Mouse (Mus musculus): Measurements from ENCODE around the gene Drc3. TPM values are rescaled to one million over a fixed set of nuclear protein-coding genes. Genes with fewer than 3 reads are reported as not detected.
"Not testable (repeated sequence)": the region's sequence is repeated elsewhere in the genome, so short reads cannot be mapped to it uniquely, and the experiment has no call there.

Drc3 gene
- polyA plus RNA-seq, 2 experiments from 2014 or later = 0.22 to 0.34 TPM

- no peak for ATAC-seq
Measured at GRCm38 (mm10) chr11:60397172-60397571, 44.0 kb downstream of the Drc3 start.

- no peak for ATAC-seq
Measured at GRCm38 (mm10) chr11:60406606-60407005, 53.5 kb downstream of the Drc3 start.

- ATAC-seq = no peak
Measured at GRCm38 (mm10) chr11:60412173-60412572, 59.0 kb downstream of the Drc3 start.

- no peak for ATAC-seq
Measured at GRCm38 (mm10) chr11:60412921-60413320, 59.8 kb downstream of the Drc3 start.

- peak; percentile 0 for ATAC-seq
Measured at GRCm38 (mm10) chr11:60416590-60416962, 63.4 kb downstream of the Drc3 start.

GRCm38 (mm10) chr11:60416963-60417716 lies 64.0 kb downstream of the Drc3 start, which contains the start of gene Gid4:
Gene Gid4, plus strand, starts transcription at chr11:60417145.
- ATAC-seq = peak; percentile 88

- peak; percentile 20 for ATAC-seq
Measured at GRCm38 (mm10) chr11:60417717-60418472, 64.8 kb downstream of the Drc3 start, which contains the start of gene Atpaf2. Gene Atpaf2, minus strand, starts transcription at chr11:60418457.

- ATAC-seq = no peak
Measured at GRCm38 (mm10) chr11:60418473-60418803, 65.3 kb downstream of the Drc3 start.

- no peak for ATAC-seq
Measured at GRCm38 (mm10) chr11:60422046-60422668, 69.0 kb downstream of the Drc3 start.

GRCm38 (mm10) chr11:60423006-60423405 lies 69.9 kb downstream of the Drc3 start:
- no peak for ATAC-seq

- ATAC-seq = no peak
Measured at GRCm38 (mm10) chr11:60426417-60426816, 73.3 kb downstream of the Drc3 start.

GRCm38 (mm10) chr11:60427628-60428027 lies 74.5 kb downstream of the Drc3 start:
- no peak for ATAC-seq

GRCm38 (mm10) chr11:60433501-60433900 lies 80.4 kb downstream of the Drc3 start:
- no peak for ATAC-seq

GRCm38 (mm10) chr11:60435133-60435532 lies 82.0 kb downstream of the Drc3 start:
- ATAC-seq = no peak

- no peak for ATAC-seq
Measured at GRCm38 (mm10) chr11:60436618-60437017, 83.5 kb downstream of the Drc3 start.

- not testable (repeated sequence) for ATAC-seq
Measured at GRCm38 (mm10) chr11:60439621-60440020, 86.5 kb downstream of the Drc3 start.

- ATAC-seq = no peak
Measured at GRCm38 (mm10) chr11:60440176-60440575, 87.0 kb downstream of the Drc3 start.

GRCm38 (mm10) chr11:60442896-60443295 lies 89.8 kb downstream of the Drc3 start:
- no peak for ATAC-seq

Other genes with a start within 250 kb of the Drc3 start
- 10 to 100 TPM in 1 of 2 experiments, 1 to 10 TPM in 1; 7.6 to 11.3 TPM for gene Rai1, start 248.3 kb upstream of the Drc3 start, polyA plus RNA-seq (2017; shearing (Covaris generic))
- 10 to 100 TPM; 23.6 to 35.9 TPM for gene Srebf1, start 130.7 kb upstream of the Drc3 start, polyA plus RNA-seq (2017; shearing (Covaris generic))
- gene Tom1l2, start 424 bp upstream of the Drc3 start, polyA plus RNA-seq (2017; shearing (Covaris generic)) = 10 to 100 TPM; 15.2 to 20.8 TPM
- gene Gid4, start 63.8 kb downstream of the Drc3 start, polyA plus RNA-seq (2017; shearing (Covaris generic)) = 10 to 100 TPM; 10.1 to 11.7 TPM
- 10 to 100 TPM; 35.3 to 36.3 TPM for gene Atpaf2, start 65.1 kb downstream of the Drc3 start, polyA plus RNA-seq (2017; shearing (Covaris generic))
- 10 to 100 TPM; 49.7 to 57.8 TPM for gene Drg2, start 101.3 kb downstream of the Drc3 start, polyA plus RNA-seq (2017; shearing (Covaris generic))
- gene Myo15, start 116.0 kb downstream of the Drc3 start, polyA plus RNA-seq (2017; shearing (Covaris generic)) = under 1 TPM in 1 of 2 experiments, not detected in 1; 0.03 TPM
- 10 to 100 TPM; 31.4 to 40.9 TPM for gene Alkbh5, start 183.1 kb downstream of the Drc3 start, polyA plus RNA-seq (2017; shearing (Covaris generic))

Data from activated CD4-positive, CD25-positive, alpha-beta regulatory T cell, adult 4 months (primary cell).